Mouse (Mus musculus) Patski (cell line): ENCODE results near the gene Crim1. TPM values are rescaled to one million over a fixed set of nuclear protein-coding genes. Genes with fewer than 3 reads are reported as not detected.

Experiments used
- ATAC-seq: fragments of 100-300 bp; one replicate; pipeline ENCODE4 v1.8.0; 2021
- CTCF ChIA-PET: fragments of 350-600 bp; sonication (Branson Sonifier 250); formaldehyde crosslinking; loops from one replicate; lab custom pipeline; 2022; ENCODE audit warnings: inconsistent platforms; lab: Charles Lee
- POLR2A ChIA-PET: fragments of 350-600 bp; sonication (Branson Sonifier 250); formaldehyde crosslinking; loops from one replicate; lab custom pipeline; 2022; ENCODE audit warnings: antibody characterized with exemption, inconsistent platforms; lab: Charles Lee
- DNase-seq: peaks from one replicate; pipeline ENCODE4 v3.0.0-alpha.2; 2011; ENCODE audit warnings: low read depth, low spot score
- H3K27me3 ChIP-seq: fragments of 371-371 bp; one replicate; pipeline ENCODE4 v1.5.1; 2021
- CTCF ChIP-seq: fragments of 100-300 bp; IDR thresholded peaks from one replicate; pipeline ENCODE4 v1.5.1; 2021
- in situ Hi-C: fragments of 300-500 bp; cut with MboI; formaldehyde crosslinking; loops from 3 replicates; pipeline ENCODE4 v1.11.1; 2018; ENCODE audit warnings: low pct_unique_long_range_greater_than_20kb, mixed read lengths
- polyA plus RNA-seq: library from polyadenylated mRNA; unstranded; gene quantifications from one replicate; pipeline ENCODE4 v1.2.3, GENCODE M21; 2021

Gene Crim1
- polyA plus RNA-seq, 1 experiment from 2014 or later: 243 TPM

DNA sequence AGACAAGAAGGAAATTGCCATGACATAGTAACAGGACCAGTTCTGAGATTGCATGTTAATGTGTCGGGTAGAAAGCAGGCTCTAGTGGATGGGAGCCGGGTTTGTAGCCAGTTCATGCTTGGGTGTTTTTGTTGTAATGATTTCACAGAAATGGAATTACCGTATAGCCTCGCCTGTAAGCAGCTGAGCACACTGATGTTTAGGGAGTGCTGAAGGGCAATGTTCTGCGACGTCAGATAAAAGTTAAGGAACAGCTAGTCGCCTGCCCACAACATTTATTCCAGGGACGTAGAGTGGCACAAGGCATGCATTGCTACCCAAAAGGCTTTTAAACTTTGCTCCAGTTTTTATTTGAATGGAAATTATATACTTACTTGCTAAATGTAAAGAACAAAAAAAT lies 131.4 kb downstream of the Crim1 start:
- CTCF ChIA-PET: interaction anchor here (0.7 to 1.1 kb wide), 5 partner anchors 9 to 120 kb away, joined by 3 to 4 read pairs (median 3); no protein-coding TSS in a partner anchor

GRCm38 (mm10) chr17:78333275-78333674 lies 133.2 kb downstream of the Crim1 start:
- ChIA-PET POLR2A (no interaction called here), CTCF (interaction anchor here (1.2 kb wide), 1 partner anchor 18 kb away, joined by 4 read pairs; no protein-coding TSS in a partner anchor)
- DNase-seq (no peak), ATAC-seq (no peak)
- in situ Hi-C loops: no loop called here
- no peaks in the 10 kb centered on the region for H3K27me3 ChIP-seq
- no peak for TF ChIP-seq CTCF

More for the DNA sequence above, 131.4 kb downstream of the Crim1 start:
- ATAC-seq (peak; percentile 67), DNase-seq (no peak)
- no peaks in the 10 kb centered on the region for H3K27me3 ChIP-seq
- no peak for TF ChIP-seq CTCF
- in situ Hi-C loops: no loop called here
- POLR2A ChIA-PET: interaction anchor here (0.6 kb wide), 1 partner anchor 123 kb away, joined by 4 read pairs; no protein-coding TSS in a partner anchor

DNA sequence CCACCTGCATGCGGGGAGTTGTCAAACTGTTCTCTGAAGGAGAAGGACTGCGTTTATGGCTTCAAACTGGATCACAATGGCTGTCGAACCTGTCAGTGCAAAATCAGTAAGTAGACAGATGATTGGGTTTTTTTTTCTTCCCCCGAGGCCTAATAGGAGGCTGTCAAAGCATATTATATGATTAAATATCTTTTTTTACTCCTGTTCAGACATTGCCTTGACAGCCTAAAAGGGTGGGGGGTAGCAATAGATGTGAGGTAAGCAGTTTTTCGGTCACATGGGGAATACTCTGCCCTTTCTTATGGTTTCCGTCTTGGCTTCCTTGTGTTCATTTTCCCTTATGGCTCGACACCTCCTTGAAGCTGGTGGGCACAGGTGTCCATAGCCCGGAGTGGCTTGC lies 135.2 kb downstream of the Crim1 start:
- no peak for TF ChIP-seq CTCF
- ATAC-seq (no peak), DNase-seq (no peak)
- in situ Hi-C loops: no loop called here
- ChIA-PET CTCF (interaction anchor here (1.9 kb wide), 1 partner anchor 17 kb away, joined by 4 read pairs; no protein-coding TSS in a partner anchor), POLR2A (no interaction called here)
- no peaks in the 10 kb centered on the region for H3K27me3 ChIP-seq

- CTCF ChIA-PET: no interaction called here
- no peak for TF ChIP-seq CTCF
- POLR2A ChIA-PET: no interaction called here
- in situ Hi-C loops: no loop called here
- ATAC-seq: no peak
- DNase-seq: no peak
- no peaks in the 10 kb centered on the region for H3K27me3 ChIP-seq
Measured at GRCm38 (mm10) chr17:78343688-78344087, 143.6 kb downstream of the Crim1 start.

DNA sequence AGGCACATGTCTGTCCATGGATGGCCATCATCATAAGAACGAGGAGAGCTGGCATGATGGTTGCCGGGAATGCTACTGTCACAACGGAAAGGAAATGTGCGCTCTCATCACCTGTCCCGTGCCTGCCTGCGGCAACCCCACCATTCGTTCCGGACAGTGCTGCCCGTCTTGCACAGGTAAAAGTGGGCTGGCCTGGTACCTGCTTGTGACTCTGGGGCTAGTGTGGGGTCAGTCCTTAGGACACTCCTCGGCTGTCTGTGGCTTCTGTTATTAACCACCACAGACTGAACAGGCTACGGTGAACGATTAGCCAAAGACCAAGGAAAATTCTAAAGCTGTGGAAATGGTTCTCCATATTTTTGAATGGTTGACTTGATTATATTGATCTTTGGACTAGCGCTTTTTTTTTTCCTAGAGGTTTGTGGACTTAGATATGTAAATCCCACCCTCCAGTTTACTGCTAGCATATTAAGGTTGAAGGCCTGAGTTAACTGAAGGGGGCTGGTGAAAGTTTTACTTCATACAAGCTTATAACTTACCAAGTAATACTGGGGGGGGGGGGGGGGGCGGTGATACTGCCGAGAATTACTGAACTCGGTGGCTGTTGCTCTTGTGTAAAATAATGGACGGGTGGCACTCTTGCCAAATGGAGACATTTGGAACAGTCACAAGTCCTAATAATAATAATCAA lies 147.2 kb downstream of the Crim1 start:
- POLR2A ChIA-PET: interaction anchor here (1.1 kb wide), 1 partner anchor 134 kb away, joined by 3 read pairs; no protein-coding TSS in a partner anchor
- no peaks in the 10 kb centered on the region for H3K27me3 ChIP-seq
- in situ Hi-C loops: no loop called here
- CTCF ChIA-PET: no interaction called here
- no peak for DNase-seq
- ATAC-seq: no peak
- no peak for TF ChIP-seq CTCF

DNA sequence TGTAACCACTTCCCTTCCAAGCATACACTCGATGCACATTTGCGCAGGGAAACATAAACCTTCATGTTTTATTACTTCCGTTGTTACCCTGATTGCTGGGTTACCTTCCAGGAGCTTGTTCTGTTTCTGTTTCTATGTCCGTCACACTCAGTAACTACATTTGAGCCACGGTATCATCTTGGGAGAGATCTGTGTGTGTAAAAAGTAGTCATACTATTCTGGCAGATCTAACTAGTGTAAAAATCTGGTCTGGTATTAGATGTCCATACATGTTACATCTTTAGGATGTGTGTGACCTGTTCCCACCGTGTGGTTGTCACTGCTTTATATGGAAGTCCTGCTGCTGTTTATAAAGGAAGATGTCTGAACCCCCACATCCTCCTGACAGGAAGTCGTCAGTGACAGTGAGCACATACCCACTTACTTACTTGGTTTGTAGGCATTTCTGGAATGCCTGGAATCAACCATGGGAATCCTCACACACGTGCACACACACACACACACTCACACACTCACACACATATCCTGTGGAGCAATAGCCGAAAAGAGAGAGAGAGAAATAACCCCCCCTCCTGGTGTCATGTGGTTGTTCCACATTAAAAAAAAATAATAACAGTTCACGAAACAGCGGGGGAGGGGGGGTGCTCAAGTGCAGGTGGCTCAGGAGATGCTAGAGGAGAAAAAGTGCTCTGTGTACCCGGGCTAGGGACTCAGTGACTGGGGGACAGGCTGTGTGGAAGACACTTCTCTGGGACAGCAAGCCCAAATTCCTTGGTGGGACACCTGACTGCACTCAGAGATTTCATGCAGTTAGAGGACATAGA lies 151.8 kb downstream of the Crim1 start:
- H3K27me3 ChIP-seq: no peaks in the 10 kb centered on the region
- ChIA-PET POLR2A (interaction anchor here (1.2 kb wide), 1 partner anchor 26 kb away, joined by 4 read pairs; no protein-coding TSS in a partner anchor), CTCF (interaction anchor here (0.7 to 2.9 kb wide), 5 partner anchors 10 to 83 kb away, joined by 3 to 10 read pairs (median 4); no protein-coding TSS in a partner anchor)
- in situ Hi-C loops: no loop called here
- peak; percentile 41 for TF ChIP-seq CTCF
- ATAC-seq: peak; percentile 55
- no peak for DNase-seq

DNA sequence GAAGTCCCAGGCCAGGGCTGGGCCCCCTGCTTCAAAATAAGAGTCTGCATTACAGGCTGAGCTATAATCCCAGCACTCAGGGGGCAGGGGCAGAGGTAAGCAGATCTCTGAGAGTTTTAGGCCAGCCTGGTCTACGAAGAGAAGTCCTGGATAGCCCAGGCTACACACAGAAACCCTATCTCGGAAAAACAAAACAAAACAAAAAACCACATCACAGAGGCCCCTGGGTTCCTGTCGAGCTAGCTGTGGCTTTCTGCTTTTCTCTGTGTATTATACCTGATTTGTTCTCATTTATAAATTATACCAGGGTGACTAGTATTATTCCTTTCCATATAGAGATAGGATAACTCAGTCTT lies 152.4 kb downstream of the Crim1 start:
- H3K27me3 ChIP-seq: no peaks in the 10 kb centered on the region
- in situ Hi-C loops: no loop called here
- POLR2A ChIA-PET: interaction anchor here (0.8 to 1.2 kb wide), 2 partner anchors 26 to 31 kb away, joined by 3 to 4 read pairs; no protein-coding TSS in a partner anchor
- DNase-seq (no peak), ATAC-seq (no peak)
- CTCF ChIA-PET: interaction anchor here (1.8 to 2.9 kb wide), 2 partner anchors 10 to 11 kb away, joined by 4 to 10 read pairs; no protein-coding TSS in a partner anchor
- TF ChIP-seq CTCF: no peak

GRCm38 (mm10) chr17:78354411-78354810 lies 154.4 kb downstream of the Crim1 start:
- no peaks in the 10 kb centered on the region for H3K27me3 ChIP-seq
- DNase-seq (no peak), ATAC-seq (no peak)
- ChIA-PET POLR2A (no interaction called here), CTCF (interaction anchor here (2.9 kb wide), 1 partner anchor 8 kb away, joined by 10 read pairs; no protein-coding TSS in a partner anchor)
- no peak for TF ChIP-seq CTCF
- in situ Hi-C loops: no loop called here

GRCm38 (mm10) chr17:78354871-78355270 lies 154.8 kb downstream of the Crim1 start:
- in situ Hi-C loops: no loop called here
- no peaks in the 10 kb centered on the region for H3K27me3 ChIP-seq
- POLR2A ChIA-PET: no interaction called here
- DNase-seq: no peak
- ATAC-seq: no peak
- CTCF ChIA-PET: interaction anchor here (2.9 kb wide), 1 partner anchor 8 kb away, joined by 10 read pairs; no protein-coding TSS in a partner anchor
- TF ChIP-seq CTCF: no peak

GRCm38 (mm10) chr17:78355611-78356010 lies 155.6 kb downstream of the Crim1 start:
- CTCF ChIA-PET: no interaction called here
- no peaks in the 10 kb centered on the region for H3K27me3 ChIP-seq
- DNase-seq (no peak), ATAC-seq (no peak)
- POLR2A ChIA-PET: no interaction called here
- in situ Hi-C loops: no loop called here
- TF ChIP-seq CTCF: no peak
